Mouse (Mus musculus) ovary, adult 18-20 months (tissue): ENCODE results near the gene Flnb.

Experiments used
- DNase-seq: peaks from one replicate; pipeline ENCODE4 v3.0.0; 2022; ENCODE audit warnings: low spot score, mixed read lengths

Flnb gene

GRCm38 (mm10) chr14:7826151-7826937, 8.6 kb downstream of the Flnb start:
- no peak for DNase-seq

DNA sequence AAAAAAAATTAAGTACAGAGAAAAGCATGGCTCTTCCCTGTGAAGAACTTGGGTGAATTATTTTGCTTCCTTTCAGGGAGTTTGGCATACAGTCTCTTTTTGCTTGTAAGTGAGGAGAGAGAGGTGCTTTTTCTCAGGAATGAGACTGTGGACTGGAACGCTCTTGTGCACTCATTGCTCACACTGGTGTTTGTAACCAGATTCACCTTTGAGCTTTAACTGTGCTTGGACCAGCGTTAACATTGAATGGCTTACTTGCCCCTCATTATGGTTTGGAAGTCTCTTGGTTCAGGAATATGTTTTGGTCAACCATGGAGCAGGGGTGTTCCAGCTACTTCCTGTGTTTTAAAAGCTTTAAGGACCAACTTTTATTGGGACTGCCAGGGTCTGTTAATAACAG, 11.4 kb downstream of the Flnb start:
- DNase-seq = no peak

GRCm38 (mm10) chr14:7831770-7832439, 14.1 kb downstream of the Flnb start:
- no peak for DNase-seq

DNA sequence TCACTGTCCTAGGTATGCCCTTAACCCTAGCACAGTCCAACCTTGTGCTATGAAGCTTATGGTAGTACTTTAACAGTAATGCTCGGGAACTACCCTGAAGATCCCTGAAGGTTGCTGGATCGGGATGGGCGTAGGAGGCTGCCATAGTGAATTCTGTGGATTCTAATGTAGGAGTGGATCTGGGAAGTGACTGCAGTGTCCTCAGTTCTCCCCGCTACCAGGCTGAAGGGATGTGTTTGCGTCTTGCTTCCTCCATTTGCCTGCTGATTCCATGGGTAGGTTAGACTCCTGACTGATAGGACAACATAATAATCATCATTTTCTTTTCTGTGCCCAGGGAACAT, 14.7 kb downstream of the Flnb start:
- DNase-seq = no peak

GRCm38 (mm10) chr14:7833458-7833857, 15.7 kb downstream of the Flnb start:
- no peak for DNase-seq

DNA sequence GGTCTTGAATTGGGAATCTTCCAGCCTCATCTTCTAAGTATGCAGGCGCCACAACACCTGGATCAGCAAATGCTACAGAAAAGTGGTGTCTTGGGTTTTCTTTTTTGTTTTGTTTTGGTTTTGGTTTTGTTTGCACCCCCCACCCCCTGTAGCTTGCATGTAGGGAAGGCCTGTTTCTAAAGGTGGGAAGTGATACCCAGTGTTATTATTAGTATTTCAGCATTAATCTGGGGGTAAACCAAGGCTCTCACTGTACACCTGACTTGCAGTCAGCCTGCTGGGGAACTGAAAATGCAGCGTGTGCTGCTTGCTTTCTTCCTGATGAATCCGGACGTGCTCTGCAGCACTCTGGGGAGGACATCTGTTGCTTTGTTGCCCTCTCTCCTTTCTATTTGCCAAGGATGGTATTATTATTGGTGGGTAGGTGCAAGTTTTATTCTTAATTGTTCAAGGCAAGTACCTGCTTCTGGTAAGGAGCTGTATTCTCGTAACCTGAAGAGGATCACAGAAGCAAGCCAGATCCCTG, 20.9 kb downstream of the Flnb start:
- no peak for DNase-seq

DNA sequence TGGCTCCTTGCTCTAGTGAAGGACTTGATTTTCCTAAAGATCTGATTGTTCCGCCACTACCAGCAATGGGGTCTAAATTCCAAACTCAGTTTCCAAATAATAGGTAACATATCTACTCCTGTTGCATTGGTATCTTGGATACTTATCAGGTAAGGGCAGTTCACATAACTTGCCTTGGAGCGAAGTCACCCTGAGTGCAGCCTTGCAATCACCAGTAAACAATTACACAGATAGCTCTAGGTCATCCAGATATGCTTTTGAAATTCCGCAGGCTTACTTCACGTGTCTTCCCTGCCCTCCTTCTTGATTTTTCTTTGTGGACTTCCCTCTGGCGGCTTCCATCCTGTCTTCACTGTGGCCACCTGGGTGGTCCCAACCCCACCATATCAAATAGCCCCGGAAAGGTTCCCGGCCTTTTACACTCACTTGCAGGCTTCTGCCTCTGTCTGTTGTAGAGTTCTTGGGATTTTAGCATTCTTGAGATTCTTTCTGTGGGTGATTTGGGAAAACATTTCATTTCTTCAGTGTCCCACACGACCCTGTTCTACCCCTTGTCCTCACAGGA, 22.3 kb downstream of the Flnb start:
- no peak for DNase-seq

- no peak for DNase-seq
These were observed 25.0 kb downstream of the Flnb start for GRCm38 (mm10) chr14:7842631-7843332.

GRCm38 (mm10) chr14:7846696-7847095, 28.9 kb downstream of the Flnb start:
- no peak for DNase-seq

- DNase-seq = no peak
These were observed 30.0 kb downstream of the Flnb start for GRCm38 (mm10) chr14:7847746-7848232.

DNA sequence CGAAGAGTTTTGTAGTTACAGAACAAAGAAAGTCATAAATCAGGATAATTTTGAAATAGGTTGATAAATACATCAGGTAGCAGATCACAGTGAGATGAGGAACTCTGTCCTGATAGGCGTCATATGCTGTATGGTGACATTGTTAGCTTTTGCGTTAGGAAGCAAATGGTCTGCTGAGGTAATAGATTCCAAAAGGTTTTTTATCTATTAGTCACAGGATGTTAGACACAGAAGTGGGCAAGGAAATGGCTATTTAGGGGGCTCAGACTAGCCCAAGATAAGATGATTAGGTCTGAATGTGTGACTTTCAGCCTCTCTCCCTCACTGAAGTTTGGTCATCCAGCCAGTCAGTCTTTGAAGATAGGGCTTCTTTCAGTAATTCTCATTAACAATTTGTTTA, 33.2 kb downstream of the Flnb start:
- no peak for DNase-seq

DNA sequence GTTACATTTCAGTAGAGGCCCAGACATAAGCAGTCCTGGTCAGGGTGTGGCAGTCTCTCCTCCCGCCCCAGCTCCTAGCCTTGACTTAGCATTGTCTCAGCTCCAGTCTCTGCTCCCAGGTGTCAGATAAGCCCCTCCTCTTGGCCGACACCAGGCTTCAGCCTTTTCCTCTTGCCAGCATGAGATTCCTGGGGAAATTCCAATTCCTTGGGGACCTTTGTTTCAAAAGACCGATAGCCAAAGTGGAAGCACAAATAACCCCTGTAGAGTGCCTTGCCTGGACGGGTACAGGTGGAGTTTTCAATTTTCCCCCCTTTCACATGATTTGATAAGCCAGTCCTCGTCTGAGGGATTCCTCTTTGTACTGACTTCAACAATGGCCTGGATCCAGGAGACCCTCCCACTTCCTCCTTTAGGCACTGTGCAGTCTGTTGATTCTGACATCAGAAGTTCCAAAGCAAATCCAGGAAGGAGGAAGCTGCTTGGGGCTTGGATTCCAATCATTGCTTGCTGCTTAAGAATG, 33.8 kb downstream of the Flnb start:
- DNase-seq = no peak

DNA sequence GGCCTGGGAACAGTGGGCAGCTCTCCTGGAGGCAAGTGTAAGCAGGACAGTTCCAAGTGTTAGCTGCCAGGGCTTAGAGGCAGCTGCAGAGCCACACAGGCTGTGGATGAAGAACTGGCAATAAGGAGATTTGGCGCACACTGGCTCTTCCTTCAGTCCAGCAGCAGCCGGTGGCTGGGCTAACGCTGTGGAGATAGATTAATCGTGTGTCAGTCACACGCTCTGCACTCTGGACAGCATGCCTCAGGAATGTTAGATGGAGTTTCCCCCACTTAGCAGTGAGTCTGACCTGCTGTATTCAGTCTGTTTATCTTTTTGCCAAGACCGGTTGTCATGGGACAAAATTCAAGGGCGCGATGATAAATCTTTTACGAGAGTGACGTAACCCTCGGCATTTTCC, 35.9 kb downstream of the Flnb start:
- DNase-seq = peak; percentile 39

GRCm38 (mm10) chr14:7854366-7854765, 36.6 kb downstream of the Flnb start:
- no peak for DNase-seq

GRCm38 (mm10) chr14:7855101-7855500, 37.3 kb downstream of the Flnb start:
- no peak for DNase-seq

- no peak for DNase-seq
These were observed 37.7 kb downstream of the Flnb start for GRCm38 (mm10) chr14:7855501-7855900.

DNA sequence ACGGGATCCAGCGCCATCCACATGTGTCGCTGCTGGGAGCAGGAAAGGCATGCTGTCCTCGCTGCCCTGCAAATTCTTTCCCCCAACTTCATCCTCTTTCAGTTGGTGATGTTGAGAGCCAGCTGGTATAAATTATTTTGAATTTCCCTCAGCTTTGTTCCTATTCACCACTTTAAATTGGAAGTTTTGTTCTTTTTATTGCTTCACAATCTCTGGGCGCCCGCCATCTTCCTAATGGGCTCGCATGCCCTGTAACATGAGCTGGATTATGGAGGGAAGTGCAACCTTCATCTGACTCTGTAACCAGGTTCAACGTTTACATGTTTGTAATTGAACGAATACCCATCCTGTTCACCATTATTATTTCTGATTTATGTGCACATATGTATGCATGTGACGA, 38.6 kb downstream of the Flnb start:
- no peak for DNase-seq

DNA sequence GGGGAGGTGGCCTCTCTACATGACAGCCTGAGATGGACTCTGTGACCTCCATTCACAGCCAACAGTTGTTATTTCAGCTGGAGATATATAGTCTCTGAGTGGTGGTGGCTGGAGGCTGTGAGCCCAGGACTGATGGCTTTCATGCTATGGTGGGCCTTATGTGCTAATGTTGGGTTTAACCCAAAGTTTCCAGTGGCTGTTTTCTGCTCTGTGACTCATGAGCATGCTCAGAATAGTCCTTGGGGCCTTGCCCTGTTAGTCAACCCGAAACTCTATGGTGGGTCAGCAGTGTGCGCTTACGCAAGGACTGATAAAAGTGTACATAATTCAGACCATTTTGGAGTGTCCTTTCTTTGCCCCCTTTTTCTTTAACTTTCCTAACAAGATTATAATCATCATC, 40.1 kb downstream of the Flnb start:
- DNase-seq = no peak

GRCm38 (mm10) chr14:7858430-7858829, 40.7 kb downstream of the Flnb start:
- DNase-seq = no peak

GRCm38 (mm10) chr14:7860525-7861154, 42.9 kb downstream of the Flnb start:
- no peak for DNase-seq

GRCm38 (mm10) chr14:7861275-7861674, 43.5 kb downstream of the Flnb start:
- no peak for DNase-seq

- no peak for DNase-seq
These were observed 44.5 kb downstream of the Flnb start for GRCm38 (mm10) chr14:7862226-7862625.
